Mouse (Mus musculus) forebrain, postnatal 0 days (tissue): Measurements from ENCODE around the gene Ipo13. TPM values are rescaled to one million over a fixed set of nuclear protein-coding genes. Genes with fewer than 3 reads are reported as not detected.
A peak's percentile ranks its signal among the peaks of the same experiment; 100 is the strongest.

Experiments used
- ATAC-seq: fragments of 200-750 bp; cut with Nextera tagmentation; 2 replicates; pipeline ENCODE4 v1.8.0; 2017; ENCODE audit warnings: mild to moderate bottlenecking, moderate library complexity
- DNase-seq: peaks from one replicate; pipeline ENCODE4 v3.0.0-alpha.2; 2015
- H3K27ac ChIP-seq: fragments of 300-500 bp; sonication (generic); 2 replicates; pipeline ENCODE4 v1.5.1; 2014; ENCODE audit warnings: low read depth, mild to moderate bottlenecking, antibody characterized with exemption, low read length, moderate library complexity, mixed read lengths
- H3K27me3 ChIP-seq: fragments of 300-500 bp; sonication (generic); 2 replicates; pipeline ENCODE4 v1.6.1; 2014; ENCODE audit warnings: mild to moderate bottlenecking, low read length, mixed read lengths; ENCODE audit not compliant: insufficient read depth
- H3K36me3 ChIP-seq: fragments of 300-500 bp; sonication (generic); 2 replicates; pipeline ENCODE4 v1.6.1; 2014; ENCODE audit warnings: mild to moderate bottlenecking, moderate library complexity; ENCODE audit not compliant: insufficient read depth
- H3K4me1 ChIP-seq: fragments of 300-500 bp; sonication (generic); 2 replicates; pipeline ENCODE4 v1.6.1; 2014; ENCODE audit warnings: antibody characterized with exemption; ENCODE audit not compliant: insufficient read depth
- H3K4me2 ChIP-seq: fragments of 300-500 bp; sonication (generic); 2 replicates; pipeline ENCODE4 v1.6.1; 2014; ENCODE audit warnings: low read depth, mild to moderate bottlenecking, moderate library complexity
- H3K4me3 ChIP-seq: fragments of 300-500 bp; sonication (generic); 2 replicates; pipeline ENCODE4 v1.5.1; 2014; ENCODE audit warnings: low read depth, low read length, mixed read lengths
- H3K9ac ChIP-seq: fragments of 300-500 bp; sonication (generic); 2 replicates; pipeline ENCODE4 v1.6.1; 2014; ENCODE audit warnings: mild to moderate bottlenecking
- H3K9me3 ChIP-seq: fragments of 300-500 bp; sonication (generic); 2 replicates; pipeline ENCODE4 v1.6.1; 2016; ENCODE audit warnings: low read length
- CTCF ChIP-seq: sonication (generic); IDR thresholded peaks from 2 replicates; pipeline ENCODE4 v1.5.1; 2016; ENCODE audit warnings: antibody characterized with exemption, control low read depth, low read depth
- whole genome bisulfite sequencing: fragments of 180-500 bp; shearing (Covaris S2); extraction: QIAGEN DNeasy Blood & Tissue Kit; methylation state at CpG from one replicate; pipeline ENCODE4 v1.1.7; 2014; 5-methylcytosine and 5-hydroxymethylcytosine counted together
- polyA plus RNA-seq: library from polyadenylated mRNA; unstranded; fragments of >200 nt; fragmentation: Nextera tagmentation; extraction: Ambion mirVana; gene quantifications from 2 replicates; pipeline ENCODE4 v1.2.1, GENCODE M21; 2015
- total RNA-seq: library from RNA; depleted of rRNA; stranded (reverse); fragments of >200 nt; gene quantifications from 2 replicates; pipeline ENCODE4 v1.2.3, GENCODE M21; 2014

Ipo13 gene
- total and polyA plus RNA-seq, 2 experiments from 2014 or later, result 42.9 to 58.1 TPM

DNA sequence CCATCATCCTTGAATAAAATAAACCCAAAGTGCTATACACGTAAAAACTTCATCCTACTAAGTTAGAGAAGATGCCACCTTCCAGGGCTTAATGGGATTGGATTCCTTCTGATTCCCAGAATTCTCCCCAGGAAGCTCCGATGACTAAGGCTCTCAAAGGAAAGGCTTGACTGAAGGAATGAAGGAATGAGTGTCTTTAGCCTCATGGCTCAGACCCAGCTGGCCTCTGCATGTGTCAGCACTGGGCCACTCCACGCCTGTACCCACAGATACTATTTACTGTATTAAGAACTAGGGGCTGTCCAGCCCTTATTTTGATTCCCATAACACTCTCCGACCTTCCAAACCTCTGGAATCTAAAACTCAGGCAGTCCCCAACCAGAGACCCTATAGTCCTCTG is 19.3 kb upstream of the Ipo13 start:
- 90% methylated on average over 4 of the region's 4 CpGs for WGBS
- no peak for ATAC-seq
- H3K36me3 ChIP-seq, result peaks cover 5% of the 10 kb centered on the region; the same call in 1 of the 2 replicates
- peaks cover 7% of the 10 kb centered on the region; the same call in 1 of the 2 replicates for H3K4me1 ChIP-seq
- DNase-seq, result no peak
- no peaks in the 10 kb centered on the region for H3K9me3 ChIP-seq
- no peak overlapping the region for H3K4me2 ChIP-seq
- TF ChIP-seq CTCF, result no peak
- no peak overlapping the region for H3K27ac ChIP-seq
- no peak overlapping the region for H3K9ac ChIP-seq
- H3K4me3 ChIP-seq, result no peak overlapping the region
- peaks cover 12% of the 10 kb centered on the region; the same call in 1 of the 2 replicates for H3K27me3 ChIP-seq

DNA sequence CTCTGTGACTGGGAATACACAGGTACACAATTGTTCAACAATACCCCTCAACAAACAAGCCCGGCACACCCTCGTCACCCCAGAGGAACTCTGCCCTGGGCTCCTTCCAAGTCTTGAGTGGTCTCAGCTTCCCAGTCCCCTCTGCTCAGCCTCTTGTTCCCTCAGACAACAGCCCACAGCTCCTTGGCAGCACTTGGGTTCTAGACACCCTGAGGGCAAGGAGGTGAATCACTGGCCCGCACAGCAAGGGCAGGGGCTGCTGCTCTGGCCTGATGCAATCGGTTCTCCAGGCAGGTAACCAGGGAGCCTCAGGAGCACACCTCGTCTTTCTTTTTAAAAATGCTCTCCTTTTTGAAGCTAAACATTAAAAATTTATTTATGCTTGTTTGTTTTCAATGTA is 18.4 kb upstream of the Ipo13 start:
- TF ChIP-seq CTCF, result no peak
- no peak overlapping the region for H3K9ac ChIP-seq
- no peak overlapping the region for H3K4me2 ChIP-seq
- peaks cover 21% of the 10 kb centered on the region; the same call in 1 of the 2 replicates for H3K27me3 ChIP-seq
- no peaks in the 10 kb centered on the region for H3K9me3 ChIP-seq
- ATAC-seq, result no peak
- peaks cover 5% of the 10 kb centered on the region; the same call in 1 of the 2 replicates for H3K36me3 ChIP-seq
- no peak for DNase-seq
- no peak overlapping the region for H3K4me3 ChIP-seq
- 83% methylated on average over 5 of the region's 5 CpGs for WGBS
- peaks cover 10% of the 10 kb centered on the region; the same call in 1 of the 2 replicates for H3K4me1 ChIP-seq
- no peak overlapping the region for H3K27ac ChIP-seq

DNA sequence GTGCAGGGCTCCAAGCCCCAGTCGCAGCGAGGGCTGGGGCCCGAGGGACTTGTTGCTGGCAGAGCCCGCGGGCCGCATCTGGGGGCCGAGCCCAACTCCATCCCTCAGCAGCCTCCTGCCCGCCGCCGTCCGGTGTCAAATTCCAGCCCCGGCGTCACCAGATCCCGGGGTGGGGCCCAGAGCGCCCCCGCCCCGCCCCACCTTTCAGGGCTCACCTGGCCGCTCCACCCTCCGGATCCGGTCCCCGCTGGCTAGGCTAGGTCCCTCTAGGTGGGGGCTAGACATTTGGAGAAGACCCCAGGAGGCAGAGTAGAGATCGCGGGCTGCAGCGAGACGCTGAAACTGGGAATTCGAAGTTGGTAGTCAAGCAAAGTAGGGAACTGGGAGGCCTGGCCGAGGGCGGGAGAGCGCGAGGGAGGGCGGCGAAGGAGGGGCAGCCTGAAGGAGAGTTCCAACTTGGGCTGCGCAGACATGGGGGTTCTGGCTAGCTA is 14.6 kb upstream of the Ipo13 start, which contains the start of gene Artn:
Artn (minus strand) TSS at position 373 of the 491 bp plus-strand sequence.
- Histone ChIP-seq H3K4me2 (peak within 1 kb of the TSS; percentile 43), H3K9me3 (no peaks in the 10 kb centered on the region), H3K36me3 (no peaks in the 10 kb centered on the region), H3K4me1 (peaks cover 18% of the 10 kb centered on the region; the same call in 1 of the 2 replicates), H3K27me3 (peaks cover 31% of the 10 kb centered on the region), H3K4me3 (0 out of 2 replicates have a peak within 1 kb of the TSS, but pooled peaks have one; percentile 3), H3K27ac (no peak within 1 kb of the TSS), H3K9ac (no peak within 1 kb of the TSS)
- no peak for ATAC-seq
- TF ChIP-seq CTCF, result no peak
- WGBS, result 7% methylated on average over 33 of the region's 33 CpGs
- DNase-seq, result no peak

GRCm38 (mm10) chr4:117928699-117929241 is 14.0 kb upstream of the Ipo13 start:
- Histone ChIP-seq H3K9ac (no peak overlapping the region), H3K4me3 (no peak overlapping the region), H3K27ac (no peak overlapping the region), H3K27me3 (peaks cover 31% of the 10 kb centered on the region), H3K4me2 (peak overlapping the region; percentile 43), H3K9me3 (no peaks in the 10 kb centered on the region), H3K36me3 (no peaks in the 10 kb centered on the region), H3K4me1 (peaks cover 18% of the 10 kb centered on the region; the same call in 1 of the 2 replicates)
- ATAC-seq (no peak; the same call in 1 of the 2 replicates), DNase-seq (peak; percentile 57)
- TF ChIP-seq CTCF, result peak; percentile 58
- 5% methylated on average over 13 of the region's 13 CpGs for WGBS

DNA sequence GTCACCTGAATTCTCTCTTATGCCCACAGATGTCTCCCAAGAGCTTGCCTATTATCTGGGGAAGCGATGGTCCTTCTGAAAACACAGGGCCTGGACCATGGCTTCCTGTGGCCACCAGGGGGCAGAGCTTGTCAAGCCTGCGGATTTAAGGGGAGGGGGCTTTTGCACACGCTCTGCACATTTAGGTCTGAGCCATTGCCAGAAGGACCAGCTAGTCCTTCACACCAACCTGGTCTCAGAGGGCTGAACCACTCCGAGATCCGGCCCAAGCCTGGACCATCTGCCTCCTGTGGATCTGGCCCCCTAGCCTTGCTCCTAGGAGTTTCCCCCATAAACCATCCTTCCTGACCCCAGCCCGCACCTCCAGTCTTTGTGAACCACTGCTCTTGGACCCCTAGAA is 13.4 kb upstream of the Ipo13 start:
- Histone ChIP-seq H3K4me2 (no peak overlapping the region), H3K9ac (no peak overlapping the region), H3K9me3 (no peaks in the 10 kb centered on the region), H3K27me3 (peaks cover 31% of the 10 kb centered on the region), H3K4me3 (no peak overlapping the region), H3K36me3 (no peaks in the 10 kb centered on the region), H3K27ac (no peak overlapping the region), H3K4me1 (peaks cover 18% of the 10 kb centered on the region; the same call in 1 of the 2 replicates)
- ATAC-seq, result peak; percentile 72
- peak; percentile 89 for DNase-seq
- peak; percentile 98 for TF ChIP-seq CTCF
- WGBS, result 16% methylated on average over 6 of the region's 6 CpGs

DNA sequence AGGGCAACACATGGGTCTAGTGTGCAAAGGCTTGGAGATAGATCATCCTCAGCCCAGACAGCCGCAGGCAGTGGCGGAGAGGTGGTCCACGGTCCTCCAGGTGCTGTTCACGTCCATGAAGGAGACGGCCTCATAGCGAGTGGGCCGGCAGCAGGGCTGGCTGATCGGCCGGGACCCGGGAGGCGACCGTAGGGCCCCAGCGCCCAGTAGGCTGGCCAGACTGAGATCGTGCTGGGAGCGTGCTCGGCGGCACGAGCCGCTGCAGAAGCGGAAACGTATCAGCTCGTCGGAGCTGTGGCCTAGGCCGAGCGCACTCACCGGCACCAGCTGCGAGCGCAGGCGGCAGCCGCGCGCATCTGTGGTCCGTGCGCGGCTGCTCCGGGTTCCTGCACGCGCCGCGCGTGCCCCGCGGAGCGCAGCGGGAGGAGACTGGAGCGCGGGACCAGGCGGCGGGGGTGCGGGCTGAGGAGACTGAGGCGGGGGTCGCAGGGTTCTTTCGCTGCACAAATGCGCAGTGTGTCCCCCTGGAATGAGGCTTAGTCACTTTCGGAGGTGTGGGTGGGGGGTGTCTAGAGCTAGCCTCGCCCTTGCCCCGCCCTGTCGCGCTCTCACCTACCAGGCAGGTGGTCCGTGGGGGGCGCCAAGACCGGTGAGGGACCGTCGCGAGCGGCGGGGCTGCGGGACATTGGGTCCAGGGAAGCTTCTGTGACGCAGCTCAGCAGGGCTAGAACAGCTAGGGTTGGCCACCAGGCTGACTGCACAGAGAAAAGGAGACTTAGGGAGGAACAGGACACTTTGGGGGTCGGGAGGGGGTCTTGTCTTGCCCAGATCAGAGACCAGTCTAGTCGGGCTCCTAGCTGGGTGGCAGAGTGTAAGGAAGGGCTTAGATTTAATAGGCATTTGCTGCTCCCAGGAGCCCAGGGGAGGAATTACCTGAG is 12.0 kb upstream of the Ipo13 start:
- H3K9ac ChIP-seq, result peak overlapping the region; percentile 64

More for the DNA sequence above, 12.0 kb upstream of the Ipo13 start:
- Histone ChIP-seq H3K27ac (no peak overlapping the region), H3K36me3 (no peaks in the 10 kb centered on the region), H3K4me1 (peaks cover 18% of the 10 kb centered on the region; the same call in 1 of the 2 replicates), H3K4me3 (peak overlapping the region; percentile 56), H3K9me3 (no peaks in the 10 kb centered on the region), H3K27me3 (peaks cover 31% of the 10 kb centered on the region), H3K4me2 (peak overlapping the region; percentile 87)
- WGBS, result 2% methylated on average over 70 of the region's 71 CpGs
- DNase-seq (peak; percentile 83), ATAC-seq (peak; percentile 80)
- no peak for TF ChIP-seq CTCF
